Mouse (Mus musculus): ENCODE data around the gene Tifa.

Tifa gene

GRCm38 (mm10) chr3:127788038-127788437 is 1.6 kb upstream of the Tifa start:
- no peak for DNase-seq

DNA sequence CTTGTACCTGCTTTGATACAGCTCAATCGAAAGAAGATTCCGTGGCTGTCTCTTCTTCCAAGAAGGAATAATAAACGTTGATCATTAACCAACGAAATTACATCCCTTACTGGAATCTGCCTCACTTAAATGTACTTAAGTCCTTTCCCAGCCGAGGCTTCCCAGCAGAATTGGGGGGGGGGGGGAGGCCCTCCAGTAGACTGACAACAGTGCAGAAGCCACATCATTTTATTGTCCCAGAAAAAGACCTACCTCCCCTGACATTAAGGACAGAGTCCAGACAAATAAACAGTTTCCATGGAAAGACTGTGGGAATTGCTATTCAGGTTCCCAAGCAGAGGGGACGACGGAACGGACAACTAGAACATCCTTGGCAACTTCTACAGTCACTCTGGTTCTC is 686 bp upstream of the Tifa start:
- DNase-seq = no peak

DNA sequence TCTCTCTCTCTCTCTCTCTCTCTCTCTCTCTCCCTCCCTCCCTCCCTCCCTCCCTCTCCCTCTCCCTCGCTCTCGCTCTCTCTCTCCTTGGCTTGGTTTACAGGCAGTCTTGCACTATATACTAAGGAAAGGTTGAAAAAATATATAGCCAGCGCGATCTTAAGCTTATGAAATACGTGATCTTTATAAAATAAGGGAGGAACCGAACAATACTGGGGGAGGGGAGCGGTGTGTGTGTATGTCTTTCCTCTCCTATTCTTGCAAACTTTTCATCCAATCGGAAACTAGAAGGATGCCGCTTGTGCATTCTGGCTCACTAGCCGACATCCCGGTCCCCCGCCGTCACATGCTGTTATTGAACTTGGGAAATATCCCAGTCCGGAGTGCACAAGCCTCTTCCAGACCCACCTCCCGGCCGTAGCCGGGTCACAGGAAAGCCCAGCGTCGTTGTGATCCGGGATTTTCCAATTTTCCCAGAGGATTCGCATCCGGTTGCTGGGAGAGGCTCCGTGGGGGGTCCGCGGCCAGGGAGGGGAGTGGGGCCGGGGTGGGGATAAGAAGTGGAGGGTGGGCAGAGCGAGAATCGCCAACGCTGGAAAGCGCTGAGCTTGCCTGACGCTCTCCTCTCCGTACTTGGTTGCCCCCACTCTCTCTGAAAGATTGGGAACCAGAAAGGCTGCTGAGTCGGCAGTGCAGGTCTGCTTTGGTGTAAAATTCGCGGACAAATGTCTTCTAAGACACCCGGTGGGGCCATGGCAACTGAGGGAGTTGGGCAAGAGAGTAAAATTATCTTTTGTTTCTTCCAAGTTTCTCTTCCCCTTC is 840 bp downstream of the Tifa start:
- DNase-seq = peak; percentile 33 to 58

- peak in 1 of 2 experiments; percentile 7 for DNase-seq
Measured at GRCm38 (mm10) chr3:127791056-127791483, 1.5 kb downstream of the Tifa start.

DNA sequence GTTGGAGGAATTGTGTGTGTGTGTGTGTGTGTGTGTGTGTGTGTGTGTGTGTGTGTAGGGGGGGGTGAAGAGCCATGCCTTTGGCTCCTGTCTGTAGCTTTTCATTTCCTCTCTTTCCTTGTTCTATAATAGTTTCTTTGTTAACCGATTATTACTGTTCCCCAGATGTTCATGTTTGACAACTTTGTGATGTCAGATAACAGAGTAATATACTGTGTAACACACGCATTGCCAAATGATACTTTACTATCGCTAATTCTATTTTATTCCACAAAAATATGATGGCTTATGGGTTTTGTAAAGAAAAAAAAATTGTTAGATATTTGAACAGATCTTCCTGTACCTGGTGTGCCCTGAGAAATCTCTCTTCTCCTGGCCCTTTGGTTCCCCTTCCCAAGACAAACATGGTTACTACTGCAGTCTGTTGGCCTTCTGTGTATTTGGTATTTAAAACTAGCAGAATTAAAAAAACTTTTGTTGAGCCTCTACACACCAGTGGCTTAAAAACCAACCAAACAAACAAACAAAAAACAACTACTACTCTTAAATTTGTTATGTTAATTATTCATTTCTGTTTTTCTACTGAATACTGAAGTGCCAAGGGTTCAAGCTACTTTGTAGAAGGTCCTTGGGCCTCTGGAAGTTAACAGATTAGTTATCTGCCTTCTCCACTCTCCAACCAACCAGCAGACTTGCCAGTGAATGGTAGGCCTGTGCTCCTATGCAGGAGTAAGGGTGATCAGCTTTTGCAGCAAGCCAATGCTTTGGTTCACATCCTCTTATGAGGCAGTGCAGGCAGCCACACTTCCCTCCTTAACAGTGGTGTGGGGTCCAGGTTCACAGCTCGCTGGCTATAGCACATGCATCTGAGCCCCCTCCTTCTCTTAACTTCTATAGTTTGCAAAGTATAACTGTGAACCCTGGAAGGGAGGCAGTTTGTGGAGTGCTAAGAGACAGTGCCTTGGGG is 2.3 kb downstream of the Tifa start:
- no peak for DNase-seq

- DNase-seq = no peak
Measured at GRCm38 (mm10) chr3:127793022-127793421, 3.4 kb downstream of the Tifa start.

GRCm38 (mm10) chr3:127795762-127796161 is 6.2 kb downstream of the Tifa start:
- peak in 1 of 2 experiments; percentile 19 for DNase-seq

GRCm38 (mm10) chr3:127796271-127796670 is 6.7 kb downstream of the Tifa start:
- DNase-seq = no peak

DNA sequence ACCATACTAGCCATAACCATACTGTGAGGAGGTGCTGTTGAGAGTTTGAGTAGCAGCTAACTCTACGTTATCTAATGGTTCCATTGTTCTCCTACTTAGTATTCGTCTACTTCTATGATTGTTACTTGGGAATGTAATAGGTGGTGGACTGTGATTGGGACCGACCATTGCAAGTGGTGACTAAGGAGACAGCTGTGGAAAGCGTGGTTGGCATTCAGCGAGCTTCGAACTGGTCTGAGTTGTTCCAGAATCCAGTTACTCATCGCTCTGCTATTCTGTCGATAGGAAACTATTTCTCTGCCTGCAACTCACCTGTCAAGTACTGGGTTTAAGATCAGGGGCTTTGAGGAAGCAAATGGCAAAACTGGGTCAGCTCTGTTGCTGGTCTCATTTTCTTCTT is 11.6 kb downstream of the Tifa start:
- no peak for DNase-seq

DNA sequence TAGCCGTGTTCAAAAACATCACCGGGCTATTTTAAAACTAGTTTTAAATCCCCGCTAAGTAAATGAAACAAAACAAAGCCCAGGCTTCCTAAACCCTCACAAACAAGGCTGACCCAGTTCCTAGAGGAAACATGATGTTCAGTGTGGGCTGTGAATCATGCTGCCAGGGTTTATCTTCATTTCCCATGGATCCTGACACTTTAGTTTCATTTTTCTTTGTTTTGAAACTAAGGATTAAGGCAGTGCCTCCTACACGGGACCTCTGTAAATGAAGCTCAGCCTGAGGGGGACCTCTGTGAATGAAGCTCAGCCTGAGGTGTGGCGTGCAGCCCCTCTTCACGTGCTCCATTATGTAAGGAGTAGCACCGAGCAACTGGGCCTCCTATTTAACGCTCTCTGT is 13.2 kb downstream of the Tifa start:
- no peak for DNase-seq

- no peak for DNase-seq
Measured at GRCm38 (mm10) chr3:127804439-127804838, 14.8 kb downstream of the Tifa start.

GRCm38 (mm10) chr3:127805071-127805470 is 15.5 kb downstream of the Tifa start:
- DNase-seq = no peak

DNA sequence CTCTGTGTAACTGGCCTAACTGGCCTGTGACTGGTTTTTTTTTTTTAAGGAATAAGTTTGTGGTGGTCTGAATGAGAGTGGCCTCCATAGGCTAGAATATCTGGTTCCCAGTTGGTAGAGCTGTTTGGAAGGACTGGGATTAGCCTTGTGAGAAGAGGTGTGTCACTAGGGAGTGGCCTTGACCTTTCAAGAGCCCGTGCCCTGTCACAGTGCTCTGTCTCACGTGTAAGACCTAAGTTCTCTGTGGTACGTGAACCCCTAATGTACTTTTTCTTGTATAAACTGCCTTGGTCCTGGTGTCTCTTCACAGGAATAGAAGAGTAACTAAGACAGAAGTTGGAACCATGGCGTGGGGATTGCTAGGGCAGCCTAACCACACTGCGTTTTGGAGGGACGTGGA is 16.4 kb downstream of the Tifa start:
- DNase-seq = no peak

GRCm38 (mm10) chr3:127807846-127808245 is 18.2 kb downstream of the Tifa start:
- no peak for DNase-seq

- no peak for DNase-seq
Measured at GRCm38 (mm10) chr3:127809103-127809502, 19.5 kb downstream of the Tifa start.

DNA sequence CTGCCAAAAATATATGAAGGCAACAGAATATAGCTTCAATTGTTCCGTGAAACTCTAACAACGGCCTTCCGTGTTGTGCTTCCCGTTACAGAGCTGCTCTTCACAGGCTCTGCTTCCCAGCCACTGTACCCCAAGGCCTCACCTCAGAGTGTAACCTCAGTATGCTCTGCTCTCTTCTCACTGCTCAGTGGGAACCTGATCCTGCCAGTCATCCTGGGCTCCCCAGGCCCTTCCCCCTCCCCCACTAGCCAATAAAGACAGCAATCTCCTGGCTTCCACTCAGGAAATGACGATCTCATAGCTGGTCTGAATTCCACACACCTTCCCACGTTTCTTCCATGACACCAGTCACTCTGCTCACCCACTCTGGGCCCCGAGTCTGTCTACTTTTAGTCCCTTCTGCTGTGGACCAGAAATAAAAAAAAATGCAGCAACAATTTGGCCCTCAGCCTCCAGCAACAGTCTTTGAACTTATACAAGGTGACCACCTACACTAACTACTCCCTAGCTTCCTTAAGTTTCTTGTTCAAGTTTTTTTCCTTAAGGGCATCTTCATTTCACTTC is 27.6 kb downstream of the Tifa start:
- DNase-seq = no peak

- DNase-seq = no peak
Measured at GRCm38 (mm10) chr3:127818694-127819663, 29.4 kb downstream of the Tifa start.

DNA sequence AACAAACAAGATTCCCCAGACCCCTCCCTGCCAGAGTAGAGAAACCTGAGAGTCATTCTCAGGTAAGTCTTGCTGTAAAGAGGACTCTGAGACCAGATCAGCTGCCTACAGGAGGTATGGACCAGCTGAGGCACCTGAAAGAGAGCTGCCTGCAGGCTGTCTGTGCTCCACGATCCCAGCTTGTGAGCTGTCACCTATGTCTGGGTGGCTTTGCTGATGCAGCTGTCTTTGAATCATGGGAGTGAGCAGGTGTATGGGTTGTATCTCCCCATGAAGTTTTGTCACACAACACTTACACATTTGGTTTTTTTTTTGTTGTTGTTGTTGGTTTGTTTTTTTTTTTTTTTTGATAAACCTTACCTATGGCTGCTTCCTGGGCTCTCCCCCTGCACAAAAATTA is 30.8 kb downstream of the Tifa start:
- DNase-seq = no peak

GRCm38 (mm10) chr3:127821209-127821608 is 31.6 kb downstream of the Tifa start:
- DNase-seq = no peak

- DNase-seq = no peak
Measured at GRCm38 (mm10) chr3:127823886-127824863, 34.6 kb downstream of the Tifa start.

DNA sequence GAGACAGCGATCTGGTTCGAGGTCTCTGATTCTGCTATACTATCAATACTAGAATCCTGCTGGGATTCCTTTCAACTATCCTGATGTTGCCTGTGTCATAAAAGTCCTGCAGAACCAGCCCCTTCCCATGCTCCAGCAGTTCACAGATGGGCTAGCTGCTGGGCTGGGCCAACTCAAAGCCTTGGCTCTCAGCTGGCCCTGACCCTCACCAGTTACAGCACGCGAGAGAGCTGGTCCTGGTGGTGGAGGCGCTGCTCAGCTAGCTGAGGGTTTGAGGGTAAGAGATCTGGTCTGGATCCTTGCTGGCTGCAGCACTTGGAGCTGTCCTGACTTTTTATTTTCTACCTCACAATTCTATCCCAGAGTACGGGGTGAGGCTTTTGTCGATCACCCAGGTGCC is 36.9 kb downstream of the Tifa start:
- DNase-seq = no peak
